Mouse (Mus musculus): ENCODE data around the gene Parp8. TPM values are rescaled to one million over a fixed set of nuclear protein-coding genes. Genes with fewer than 3 reads are reported as not detected.

Gene Parp8
- polyA plus RNA-seq, 2 experiments = 20.0 to 37.7 TPM

GRCm38 (mm10) chr13:117048541-117048971 is 23.2 kb upstream of the Parp8 start:
- no peak overlapping the region for H3K27ac ChIP-seq (replicated peaks; ENCODE audit: low read depth, low read length)
- peak; percentile 63 for ATAC-seq (ENCODE audit: low FRiP score, low read depth)
- H3K27me3 ChIP-seq (ENCODE audit: control insufficient read depth, insufficient read depth, low read length) = no peaks in the 10 kb centered on the region
- no peaks in the 10 kb centered on the region for H3K9me3 ChIP-seq (ENCODE audit: control insufficient read depth, low read length)
- H3K9ac ChIP-seq (ENCODE audit: low read depth, low read length, severe bottlenecking) = no peak overlapping the region
- no peak for DNase-seq (ENCODE audit: low spot score)
- no peak overlapping the region for H3K4me3 ChIP-seq (replicated peaks; ENCODE audit: low read length)
- H3K4me2 ChIP-seq (replicated peaks; ENCODE audit: low read depth, low read length, severe bottlenecking) = no peak overlapping the region
- TF ChIP-seq POLR2A (IDR thresholded peaks at IDR 0.05; ENCODE audit: borderline replicate concordance, extremely low read depth, insufficient read depth, insufficient read length) = no peak
- 52% methylated on average over 5 of the region's 5 CpGs for WGBS
- H3K36me3 ChIP-seq (ENCODE audit: control insufficient read depth, insufficient read depth, low read length) = no peaks in the 10 kb centered on the region
- no peaks in the 10 kb centered on the region for H3K4me1 ChIP-seq (ENCODE audit: control insufficient read depth, insufficient read depth, low read length)

GRCm38 (mm10) chr13:117043567-117043966 is 18.2 kb upstream of the Parp8 start:
- Histone ChIP-seq H3K9me3 (ENCODE audit: control insufficient read depth, low read length) (no peaks in the 10 kb centered on the region), H3K4me3 (replicated peaks; ENCODE audit: low read length) (no peak overlapping the region), H3K9ac (ENCODE audit: low read depth, low read length, severe bottlenecking) (no peak overlapping the region), H3K27me3 (ENCODE audit: control insufficient read depth, insufficient read depth, low read length) (no peaks in the 10 kb centered on the region), H3K27ac (replicated peaks; ENCODE audit: low read depth, low read length) (no peak overlapping the region), H3K4me2 (replicated peaks; ENCODE audit: low read depth, low read length, severe bottlenecking) (no peak overlapping the region), H3K4me1 (ENCODE audit: control insufficient read depth, insufficient read depth, low read length) (no peaks in the 10 kb centered on the region), H3K36me3 (ENCODE audit: control insufficient read depth, insufficient read depth, low read length) (no peaks in the 10 kb centered on the region)
- DNase-seq (ENCODE audit: low spot score) (no peak), ATAC-seq (ENCODE audit: low FRiP score, low read depth) (no peak)
- no peak for TF ChIP-seq POLR2A (IDR thresholded peaks at IDR 0.05; ENCODE audit: borderline replicate concordance, extremely low read depth, insufficient read depth, insufficient read length)

GRCm38 (mm10) chr13:117041021-117041420 is 15.7 kb upstream of the Parp8 start:
- H3K9ac ChIP-seq (ENCODE audit: low read depth, low read length, severe bottlenecking) = no peak overlapping the region
- no peaks in the 10 kb centered on the region for H3K27me3 ChIP-seq (ENCODE audit: control insufficient read depth, insufficient read depth, low read length)

GRCm38 (mm10) chr13:117036277-117036676 is 10.9 kb upstream of the Parp8 start:
- ATAC-seq (ENCODE audit: low FRiP score, low read depth) (no peak), DNase-seq (ENCODE audit: low spot score) (no peak)
- Histone ChIP-seq H3K36me3 (ENCODE audit: control insufficient read depth, insufficient read depth, low read length) (no peaks in the 10 kb centered on the region), H3K27ac (replicated peaks; ENCODE audit: low read depth, low read length) (no peak overlapping the region), H3K4me3 (replicated peaks; ENCODE audit: low read length) (no peak overlapping the region), H3K9me3 (ENCODE audit: control insufficient read depth, low read length) (no peaks in the 10 kb centered on the region), H3K4me2 (replicated peaks; ENCODE audit: low read depth, low read length, severe bottlenecking) (no peak overlapping the region), H3K27me3 (ENCODE audit: control insufficient read depth, insufficient read depth, low read length) (no peaks in the 10 kb centered on the region), H3K9ac (ENCODE audit: low read depth, low read length, severe bottlenecking) (no peak overlapping the region), H3K4me1 (ENCODE audit: control insufficient read depth, insufficient read depth, low read length) (peaks cover 4% of the 10 kb centered on the region; the same call in 1 of the 2 replicates)
- WGBS = 83% methylated on average over 5 of the region's 5 CpGs
- no peak for TF ChIP-seq POLR2A (IDR thresholded peaks at IDR 0.05; ENCODE audit: borderline replicate concordance, extremely low read depth, insufficient read depth, insufficient read length)

More at GRCm38 (mm10) chr13:117041021-117041420, 15.7 kb upstream of the Parp8 start:
- no peak overlapping the region for H3K27ac ChIP-seq (replicated peaks; ENCODE audit: low read depth, low read length)
- no peaks in the 10 kb centered on the region for H3K36me3 ChIP-seq (ENCODE audit: control insufficient read depth, insufficient read depth, low read length)
- H3K4me3 ChIP-seq (replicated peaks; ENCODE audit: low read length) = no peak overlapping the region
- H3K4me1 ChIP-seq (ENCODE audit: control insufficient read depth, insufficient read depth, low read length) = no peaks in the 10 kb centered on the region
- ATAC-seq (ENCODE audit: low FRiP score, low read depth) (no peak), DNase-seq (ENCODE audit: low spot score) (no peak)
- no peak overlapping the region for H3K4me2 ChIP-seq (replicated peaks; ENCODE audit: low read depth, low read length, severe bottlenecking)
- TF ChIP-seq POLR2A (IDR thresholded peaks at IDR 0.05; ENCODE audit: borderline replicate concordance, extremely low read depth, insufficient read depth, insufficient read length) = no peak
- no peaks in the 10 kb centered on the region for H3K9me3 ChIP-seq (ENCODE audit: control insufficient read depth, low read length)

- Histone ChIP-seq H3K36me3 (ENCODE audit: control insufficient read depth, insufficient read depth, low read length) (no peaks in the 10 kb centered on the region), H3K4me1 (ENCODE audit: control insufficient read depth, insufficient read depth, low read length) (peaks cover 8% of the 10 kb centered on the region; the same call in 1 of the 2 replicates), H3K27ac (replicated peaks; ENCODE audit: low read depth, low read length) (no peak overlapping the region), H3K9me3 (ENCODE audit: control insufficient read depth, low read length) (no peaks in the 10 kb centered on the region), H3K9ac (ENCODE audit: low read depth, low read length, severe bottlenecking) (no peak overlapping the region), H3K4me3 (replicated peaks; ENCODE audit: low read length) (no peak overlapping the region), H3K27me3 (ENCODE audit: control insufficient read depth, insufficient read depth, low read length) (no peaks in the 10 kb centered on the region), H3K4me2 (replicated peaks; ENCODE audit: low read depth, low read length, severe bottlenecking) (no peak overlapping the region)
- TF ChIP-seq POLR2A (IDR thresholded peaks at IDR 0.05; ENCODE audit: borderline replicate concordance, extremely low read depth, insufficient read depth, insufficient read length) = no peak
- DNase-seq (ENCODE audit: low spot score) = no peak
- no peak for ATAC-seq (ENCODE audit: low FRiP score, low read depth)
- 59% methylated on average over 2 of the region's 2 CpGs for WGBS
Observed at GRCm38 (mm10) chr13:117035121-117035520, 9.8 kb upstream of the Parp8 start.

- Histone ChIP-seq H3K4me1 (ENCODE audit: control insufficient read depth, insufficient read depth, low read length) (peaks cover 8% of the 10 kb centered on the region; the same call in 1 of the 2 replicates), H3K27me3 (ENCODE audit: control insufficient read depth, insufficient read depth, low read length) (no peaks in the 10 kb centered on the region), H3K4me3 (replicated peaks; ENCODE audit: low read length) (no peak overlapping the region), H3K4me2 (replicated peaks; ENCODE audit: low read depth, low read length, severe bottlenecking) (no peak overlapping the region), H3K36me3 (ENCODE audit: control insufficient read depth, insufficient read depth, low read length) (no peaks in the 10 kb centered on the region), H3K9me3 (ENCODE audit: control insufficient read depth, low read length) (no peaks in the 10 kb centered on the region), H3K27ac (replicated peaks; ENCODE audit: low read depth, low read length) (no peak overlapping the region), H3K9ac (ENCODE audit: low read depth, low read length, severe bottlenecking) (no peak overlapping the region)
- DNase-seq (ENCODE audit: low spot score) = no peak
- TF ChIP-seq POLR2A (IDR thresholded peaks at IDR 0.05; ENCODE audit: borderline replicate concordance, extremely low read depth, insufficient read depth, insufficient read length) = no peak
- WGBS = 86% methylated on average over 1 of the region's 1 CpGs
- ATAC-seq (ENCODE audit: low FRiP score, low read depth) = no peak
Observed at GRCm38 (mm10) chr13:117034676-117035075, 9.3 kb upstream of the Parp8 start.

Measured in limb, embryonic 14.5 days (tissue).